Mouse (Mus musculus): ENCODE measurements at regions not wholly inside any gene's neighbourhood (a gene's known extent, or its start where the extent isn't known, plus 50 kb on each side); places are given as distances from the start of the nearest gene placed in this dataset.

- no peak for TF ChIP-seq EP300 (IDR thresholded peaks at IDR 0.05; ENCODE audit: low read depth)
- TF ChIP-seq CTCF (IDR thresholded peaks at IDR 0.05; ENCODE audit: low read depth): no peak
These were observed 590.4 kb downstream of the Etnk1 start for GRCm38 (mm10) chr6:143757462-143757861.

Data from liver, postnatal 0 days (tissue).